ENCODE assay signal across 1 mouse cellular context in genomic region chr6:34507581-34507980, GRCm38 (mm10).
TF ChIP-seq lines count a peak whose summit lies in the region.

No protein-coding gene starts in this region.

TF ChIP-seq in MEL, 35 proteins besides CTCF, POLR2A, EP300 and RAD21 (continued from another document):
- TF ChIP-seq MAZ (IDR thresholded peaks at IDR 0.05; ENCODE audit: low read depth, low read length) (no peak), HCFC1 (IDR thresholded peaks at IDR 0.05; ENCODE audit: low read depth, low read length) (no peak), JUND (IDR thresholded peaks at IDR 0.05; ENCODE audit: low read depth, low read length) (no peak), POLR2AphosphoS5 (IDR thresholded peaks at IDR 0.05; ENCODE audit: borderline replicate concordance, low read depth, low read length) (no peak), GABPA (IDR thresholded peaks at IDR 0.05; ENCODE audit: low read depth, low read length) (no peak), SIN3A (IDR thresholded peaks at IDR 0.05; ENCODE audit: low read length) (peak; percentile 68), UBTF (IDR thresholded peaks at IDR 0.05; ENCODE audit: borderline replicate concordance, insufficient read depth, low read depth, low read length) (no peak), NRF1 (IDR thresholded peaks at IDR 0.05; ENCODE audit: insufficient read depth, low read depth, low read length, poor library complexity, severe bottlenecking) (no peak), MAX (IDR thresholded peaks at IDR 0.05; ENCODE audit: low read length) (no peak), GATA1 (IDR thresholded peaks at IDR 0.05; ENCODE audit: low read depth, low read length) (peak; percentile 81), MYC (IDR thresholded peaks at IDR 0.05; ENCODE audit: low read depth, low read length) (no peak), TAL1 (IDR thresholded peaks at IDR 0.05; ENCODE audit: low read length) (no peak), E2F4 (IDR thresholded peaks at IDR 0.05; ENCODE audit: borderline replicate concordance, low read depth, low read length) (no peak), USF1 (IDR thresholded peaks at IDR 0.05; ENCODE audit: low read depth, low read length) (no peak), ELF1 (IDR thresholded peaks at IDR 0.05; ENCODE audit: low read depth, low read length) (no peak), RCOR1 (IDR thresholded peaks at IDR 0.05; ENCODE audit: low read depth, low read length) (peak; percentile 86), ZKSCAN1 (IDR thresholded peaks at IDR 0.05; ENCODE audit: low read depth, low read length) (no peak)
